Mouse (Mus musculus) kidney, postnatal 4 days (tissue): ENCODE measurements at regions not wholly inside any gene's neighbourhood (a gene's known extent, or its start where the extent isn't known, plus 50 kb on each side); places are given as distances from the start of the nearest gene placed in this dataset.
A peak's percentile ranks its signal among the peaks of the same experiment; 100 is the strongest.

ENCODE experiments used
- DNase-seq, 2 experiments: peaks; one replicate each; pipeline ENCODE4 v3.0.0; 2021; ENCODE audit warnings: mixed read lengths in 2 of 2

GRCm38 (mm10) chr7:40672348-40672747 lies 225.8 kb upstream of the Vstm2b start:
- DNase-seq, result no peak

GRCm38 (mm10) chr7:40674397-40674796 lies 223.7 kb upstream of the Vstm2b start:
- DNase-seq, result no peak

- peak in 1 of 2 experiments; percentile 38 for DNase-seq
These were observed 220.5 kb upstream of the Vstm2b start for GRCm38 (mm10) chr7:40677601-40678000.

GRCm38 (mm10) chr7:40680567-40680966 lies 217.6 kb upstream of the Vstm2b start:
- DNase-seq, result no peak

GRCm38 (mm10) chr7:40680993-40681392 lies 217.1 kb upstream of the Vstm2b start:
- DNase-seq, result no peak

- peak; percentile 12 to 30 for DNase-seq
These were observed 215.0 kb upstream of the Vstm2b start for GRCm38 (mm10) chr7:40683176-40683575.

GRCm38 (mm10) chr7:40683641-40684040 lies 214.5 kb upstream of the Vstm2b start:
- no peak for DNase-seq

GRCm38 (mm10) chr7:40687005-40687404 lies 211.1 kb upstream of the Vstm2b start:
- no peak for DNase-seq

GRCm38 (mm10) chr7:40688546-40688945 lies 209.6 kb upstream of the Vstm2b start:
- no peak for DNase-seq

GRCm38 (mm10) chr7:40693755-40694154 lies 204.4 kb upstream of the Vstm2b start:
- DNase-seq, result no peak

- DNase-seq, result no peak
These were observed 200.6 kb upstream of the Vstm2b start for GRCm38 (mm10) chr7:40697551-40697950.

- DNase-seq, result no peak
These were observed 199.8 kb upstream of the Vstm2b start for GRCm38 (mm10) chr7:40698309-40698708.

- no peak for DNase-seq
These were observed 198.5 kb upstream of the Vstm2b start for GRCm38 (mm10) chr7:40699633-40700032.

- DNase-seq, result no peak
These were observed 197.5 kb upstream of the Vstm2b start for GRCm38 (mm10) chr7:40700656-40701055.

- DNase-seq, result peak; percentile 14 to 30
These were observed 195.7 kb upstream of the Vstm2b start for GRCm38 (mm10) chr7:40702191-40703045.

- no peak for DNase-seq
These were observed 189.9 kb upstream of the Vstm2b start for GRCm38 (mm10) chr7:40708231-40708630.

- no peak for DNase-seq
These were observed 180.1 kb upstream of the Vstm2b start for GRCm38 (mm10) chr7:40717991-40718390.

- no peak for DNase-seq
These were observed 161.1 kb upstream of the Vstm2b start for GRCm38 (mm10) chr7:40736971-40737468.

GRCm38 (mm10) chr7:40737496-40737895 lies 160.6 kb upstream of the Vstm2b start:
- no peak for DNase-seq

- DNase-seq, result no peak
These were observed 160.0 kb upstream of the Vstm2b start for GRCm38 (mm10) chr7:40738174-40738573.

GRCm38 (mm10) chr7:40742553-40743151 lies 155.5 kb upstream of the Vstm2b start:
- DNase-seq, result no peak

- DNase-seq, result no peak
These were observed 146.3 kb upstream of the Vstm2b start for GRCm38 (mm10) chr7:40751779-40752178.

GRCm38 (mm10) chr7:40752195-40752594 lies 145.9 kb upstream of the Vstm2b start:
- DNase-seq, result no peak

- DNase-seq, result no peak
These were observed 144.6 kb upstream of the Vstm2b start for GRCm38 (mm10) chr7:40753490-40753889.
